Mouse (Mus musculus): ENCODE results near the gene Igsf9. TPM values are rescaled to one million over a fixed set of nuclear protein-coding genes. Genes with fewer than 3 reads are reported as not detected.
A peak's percentile ranks its signal among the peaks of the same experiment; 100 is the strongest.

Gene Igsf9
- polyA plus RNA-seq, 1 experiment from 2014 or later: 1.1 TPM

DNA sequence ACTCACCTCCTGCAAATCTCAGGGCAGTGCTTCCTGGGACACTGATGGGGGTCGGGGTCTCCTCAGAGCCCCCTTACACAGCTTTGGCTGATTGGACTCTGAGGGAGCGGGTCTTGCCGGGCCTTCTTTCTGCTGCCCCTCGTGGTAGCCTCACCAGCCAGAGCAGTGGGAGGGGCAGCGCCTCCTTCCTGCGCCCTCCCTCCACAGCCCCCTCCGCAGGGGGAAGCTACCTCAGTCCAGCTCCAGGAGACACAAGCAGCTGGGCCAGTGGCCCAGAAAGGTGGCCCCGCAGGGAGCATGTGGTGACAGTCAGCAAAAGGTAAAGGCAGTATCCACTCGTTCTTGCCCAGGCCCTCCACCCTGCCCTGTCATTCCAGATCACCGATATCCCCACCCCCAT lies 15.8 kb downstream of the Igsf9 start:
- H3K9ac ChIP-seq (replicated peaks; ENCODE audit: low read depth): no peak overlapping the region
- H3K27ac ChIP-seq (ENCODE audit: low read length): no peak overlapping the region
- H3K4me1 ChIP-seq (ENCODE audit: insufficient read depth, low read depth, low read length): peaks cover 9% of the 10 kb centered on the region
- TF ChIP-seq EP300 (IDR thresholded peaks at IDR 0.05) (no peak), CTCF (IDR thresholded peaks at IDR 0.05) (no peak)
- WGBS: 82% methylated on average over 10 of the region's 10 CpGs
- H3K36me3 ChIP-seq (ENCODE audit: insufficient read depth, low read length): no peaks in the 10 kb centered on the region
- no peak for ATAC-seq
- H3K9me3 ChIP-seq (ENCODE audit: low read length): no peaks in the 10 kb centered on the region
- H3K4me2 ChIP-seq (replicated peaks; ENCODE audit: low read depth, low read length): no peak overlapping the region
- no peak overlapping the region for H3K4me3 ChIP-seq (ENCODE audit: low read depth, low read length)
- no peak for DNase-seq (ENCODE audit: low spot score)
- no peaks in the 10 kb centered on the region for H3K27me3 ChIP-seq (replicated peaks; ENCODE audit: insufficient read depth, low read length)

- peak within 1 kb of the TSS; percentile 90 for H3K9ac ChIP-seq (replicated peaks; ENCODE audit: low read depth)
- ATAC-seq (peak; percentile 67), DNase-seq (ENCODE audit: low spot score) (peak; percentile 96)
- peak within 1 kb of the TSS; percentile 94 for H3K4me3 ChIP-seq (ENCODE audit: low read depth, low read length)
- H3K4me2 ChIP-seq (replicated peaks; ENCODE audit: low read depth, low read length): peak within 1 kb of the TSS; percentile 63
- no peaks in the 10 kb centered on the region for H3K27me3 ChIP-seq (replicated peaks; ENCODE audit: insufficient read depth, low read length)
- peaks cover 2% of the 10 kb centered on the region; the same call in 1 of the 2 replicates for H3K36me3 ChIP-seq (ENCODE audit: insufficient read depth, low read length)
- no peaks in the 10 kb centered on the region for H3K9me3 ChIP-seq (ENCODE audit: low read length)
- no peak for TF ChIP-seq EP300 (IDR thresholded peaks at IDR 0.05)
- TF ChIP-seq CTCF (IDR thresholded peaks at IDR 0.05): peak; percentile 51
- H3K4me1 ChIP-seq (ENCODE audit: insufficient read depth, low read depth, low read length): peaks cover 21% of the 10 kb centered on the region
- peak within 1 kb of the TSS; percentile 98 for H3K27ac ChIP-seq (ENCODE audit: low read length)
- 2% methylated on average over 30 of the region's 30 CpGs for WGBS
Observed at GRCm38 (mm10) chr1:172499765-172500441, 18.3 kb downstream of the Igsf9 start, which contains the start of gene Tagln2. Gene Tagln2 (plus strand): TSS chr1:172500047.

DNA sequence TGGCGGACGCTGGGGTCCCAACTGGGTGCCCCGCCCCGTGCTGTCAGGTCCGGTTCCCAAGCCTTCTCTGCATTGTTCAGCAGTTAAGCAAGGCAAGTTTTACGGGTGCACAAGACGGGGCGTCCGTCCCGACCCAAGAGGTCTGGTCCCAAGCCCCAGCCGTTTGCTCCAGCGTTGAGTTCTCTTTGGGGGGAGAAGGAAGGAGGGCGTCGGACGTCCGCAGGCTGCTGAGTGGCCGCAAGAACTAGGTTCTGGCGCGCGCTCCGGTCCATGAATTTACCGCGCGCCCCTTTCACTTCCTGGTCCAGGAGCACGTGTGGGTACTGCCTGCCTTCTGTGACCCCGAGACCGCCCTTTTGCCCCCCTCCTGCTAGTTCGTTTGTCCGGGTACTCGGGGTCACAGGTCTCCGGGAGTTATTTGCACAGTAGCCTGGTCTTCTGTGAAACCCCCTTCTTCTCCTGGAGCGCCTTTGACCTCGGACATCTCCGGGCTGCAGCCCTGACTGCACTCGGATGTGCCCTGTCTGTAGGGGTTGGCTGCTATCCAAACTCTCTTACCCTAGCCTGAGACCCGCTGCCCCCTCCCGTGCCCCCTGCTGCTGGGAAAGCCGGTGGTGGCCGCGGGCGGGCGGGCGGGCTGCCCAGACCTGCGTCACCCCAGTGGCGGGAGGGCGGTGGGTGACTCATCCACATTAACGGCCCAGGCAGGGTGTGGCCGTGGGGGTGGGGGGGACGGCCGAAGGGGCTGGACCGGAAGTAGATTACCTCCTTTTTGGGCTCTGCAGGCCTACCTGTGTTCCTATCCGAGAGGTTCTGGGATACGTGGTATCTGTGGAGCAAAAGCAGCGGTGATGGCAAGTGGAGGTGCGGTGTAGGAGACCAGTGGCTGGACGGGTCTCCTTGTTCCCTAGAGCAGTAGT lies 19.1 kb downstream of the Igsf9 start:
- ATAC-seq (peak; percentile 64), DNase-seq (ENCODE audit: low spot score) (peak; percentile 93)
- Histone ChIP-seq H3K4me3 (ENCODE audit: low read depth, low read length) (peak overlapping the region; percentile 94), H3K9ac (replicated peaks; ENCODE audit: low read depth) (peak overlapping the region; percentile 90), H3K27me3 (replicated peaks; ENCODE audit: insufficient read depth, low read length) (no peaks in the 10 kb centered on the region), H3K27ac (ENCODE audit: low read length) (peak overlapping the region; percentile 98), H3K36me3 (ENCODE audit: insufficient read depth, low read length) (peaks cover 10% of the 10 kb centered on the region), H3K9me3 (ENCODE audit: low read length) (no peaks in the 10 kb centered on the region), H3K4me2 (replicated peaks; ENCODE audit: low read depth, low read length) (peak overlapping the region; percentile 63), H3K4me1 (ENCODE audit: insufficient read depth, low read depth, low read length) (peaks cover 26% of the 10 kb centered on the region)
- under 1% methylated on average over 52 of the region's 56 CpGs for WGBS
- TF ChIP-seq CTCF (IDR thresholded peaks at IDR 0.05): no peak
- TF ChIP-seq EP300 (IDR thresholded peaks at IDR 0.05): 0 out of 2 replicates have a peak, but pooled peaks have one; percentile 33

- ATAC-seq (peak; percentile 63), DNase-seq (ENCODE audit: low spot score) (peak; percentile 95)
- H3K27ac ChIP-seq (ENCODE audit: low read length): peak overlapping the region; percentile 98
- no peaks in the 10 kb centered on the region for H3K27me3 ChIP-seq (replicated peaks; ENCODE audit: insufficient read depth, low read length)
- H3K4me2 ChIP-seq (replicated peaks; ENCODE audit: low read depth, low read length): peak overlapping the region; percentile 63
- 8% methylated on average over 13 of the region's 13 CpGs for WGBS
- H3K4me3 ChIP-seq (ENCODE audit: low read depth, low read length): peak overlapping the region; percentile 94
- H3K9ac ChIP-seq (replicated peaks; ENCODE audit: low read depth): peak overlapping the region; percentile 90
- peaks cover 26% of the 10 kb centered on the region for H3K4me1 ChIP-seq (ENCODE audit: insufficient read depth, low read depth, low read length)
- peaks cover 18% of the 10 kb centered on the region for H3K36me3 ChIP-seq (ENCODE audit: insufficient read depth, low read length)
- TF ChIP-seq CTCF (IDR thresholded peaks at IDR 0.05): peak; percentile 42
- peak; percentile 80; the same call in 1 of the 2 replicates for TF ChIP-seq EP300 (IDR thresholded peaks at IDR 0.05)
- H3K9me3 ChIP-seq (ENCODE audit: low read length): no peaks in the 10 kb centered on the region
Observed at GRCm38 (mm10) chr1:172501371-172502144, 20.0 kb downstream of the Igsf9 start.

- ATAC-seq (peak; percentile 51), DNase-seq (ENCODE audit: low spot score) (peak; percentile 93)
- Histone ChIP-seq H3K9ac (replicated peaks; ENCODE audit: low read depth) (peak overlapping the region; percentile 90), H3K36me3 (ENCODE audit: insufficient read depth, low read length) (peaks cover 20% of the 10 kb centered on the region), H3K4me2 (replicated peaks; ENCODE audit: low read depth, low read length) (peak overlapping the region; percentile 63), H3K27ac (ENCODE audit: low read length) (peak overlapping the region; percentile 98), H3K4me3 (ENCODE audit: low read depth, low read length) (peak overlapping the region; percentile 94), H3K9me3 (ENCODE audit: low read length) (no peaks in the 10 kb centered on the region), H3K27me3 (replicated peaks; ENCODE audit: insufficient read depth, low read length) (no peaks in the 10 kb centered on the region), H3K4me1 (ENCODE audit: insufficient read depth, low read depth, low read length) (peaks cover 26% of the 10 kb centered on the region)
- TF ChIP-seq CTCF (IDR thresholded peaks at IDR 0.05) (no peak), EP300 (IDR thresholded peaks at IDR 0.05) (no peak)
- 5% methylated on average over 13 of the region's 13 CpGs for WGBS
Observed at GRCm38 (mm10) chr1:172502145-172503110, 20.8 kb downstream of the Igsf9 start.
